Mouse (Mus musculus) heart, embryonic 10.5 days (tissue): ENCODE measurements around the gene Ypel2. TPM values are rescaled to one million over a fixed set of nuclear protein-coding genes. Genes with fewer than 3 reads are reported as not detected.

Source experiments
- DNase-seq: peaks from one replicate; pipeline ENCODE4 v3.0.0-alpha.2; 2017; ENCODE audit warnings: low spot score
- H3K27ac ChIP-seq: fragments of 300-500 bp; sonication (generic); 2 replicates; pipeline ENCODE4 v1.5.1; 2016; ENCODE audit warnings: mild to moderate bottlenecking
- H3K27me3 ChIP-seq: fragments of 300-500 bp; sonication (generic); 2 replicates; pipeline ENCODE4 v1.6.1; 2016; ENCODE audit warnings: mild to moderate bottlenecking; ENCODE audit not compliant: poor library complexity, insufficient read depth, severe bottlenecking
- H3K36me3 ChIP-seq: fragments of 300-500 bp; sonication (generic); 2 replicates; pipeline ENCODE4 v1.6.1; 2016; ENCODE audit warnings: mild to moderate bottlenecking, moderate library complexity
- H3K4me1 ChIP-seq: fragments of 300-500 bp; sonication (generic); 2 replicates; pipeline ENCODE4 v1.6.1; 2016; ENCODE audit warnings: mild to moderate bottlenecking
- H3K4me3 ChIP-seq: fragments of 300-500 bp; sonication (generic); 2 replicates; pipeline ENCODE4 v1.5.1; 2016; ENCODE audit warnings: mild to moderate bottlenecking, moderate library complexity
- H3K9me3 ChIP-seq: fragments of 300-500 bp; sonication (generic); 2 replicates; pipeline ENCODE4 v1.6.1; 2016; ENCODE audit warnings: mild to moderate bottlenecking, moderate library complexity
- WGBS: fragments of 180-500 bp; shearing (Covaris S2); methylation state at CpG from one replicate; pipeline ENCODE4 v1.1.7; 2016; 5-methylcytosine and 5-hydroxymethylcytosine counted together
- polyA plus RNA-seq: library from polyadenylated mRNA; unstranded; fragments of >200 nt; fragmentation: Nextera tagmentation; extraction: Ambion mirVana; gene quantifications from 2 replicates; pipeline ENCODE4 v1.2.1, GENCODE M21; 2016

The Ypel2 gene
- polyA plus RNA-seq, 1 experiment from 2014 or later, result 13.0 TPM

DNA sequence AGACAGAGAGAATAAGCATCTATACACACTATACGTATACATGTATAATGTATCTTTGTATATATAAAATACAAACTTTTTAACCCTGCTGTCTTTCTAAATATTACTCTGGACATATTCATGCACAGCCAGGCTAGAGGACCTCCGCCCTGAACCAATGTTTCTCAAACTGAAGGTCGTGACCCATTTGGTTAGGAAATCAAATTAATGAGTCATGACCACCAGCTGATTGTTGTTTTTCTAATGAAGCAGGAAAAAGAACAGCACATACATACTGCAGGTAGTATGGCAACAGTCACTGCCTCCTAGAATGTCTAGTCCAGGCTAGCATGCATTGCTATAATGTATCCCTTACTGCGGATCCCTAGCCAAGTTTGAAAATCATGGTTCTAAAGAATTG lies 2.3 kb downstream of the Ypel2 start:
- H3K27me3 ChIP-seq, result no peaks in the 10 kb centered on the region
- DNase-seq, result no peak
- H3K36me3 ChIP-seq, result peaks cover 13% of the 10 kb centered on the region; the same call in 1 of the 2 replicates
- WGBS, result 84% methylated on average over 4 of the region's 4 CpGs
- H3K27ac ChIP-seq, result 0 out of 2 replicates have a peak overlapping the region, but pooled peaks have one; percentile 96
- H3K4me3 ChIP-seq, result peak overlapping the region; percentile 99; the same call in 1 of the 2 replicates
- H3K4me1 ChIP-seq, result peaks cover 70% of the 10 kb centered on the region
- no peaks in the 10 kb centered on the region for H3K9me3 ChIP-seq

- Histone ChIP-seq H3K4me1 (peaks cover 72% of the 10 kb centered on the region), H3K36me3 (peaks cover 13% of the 10 kb centered on the region; the same call in 1 of the 2 replicates), H3K9me3 (no peaks in the 10 kb centered on the region), H3K27me3 (no peaks in the 10 kb centered on the region), H3K4me3 (no peak overlapping the region; the same call in 1 of the 2 replicates), H3K27ac (peak overlapping the region; percentile 31; the same call in 1 of the 2 replicates)
- no peak for DNase-seq
- WGBS, result 66% methylated on average over 3 of the region's 3 CpGs
These were observed 3.2 kb downstream of the Ypel2 start for GRCm38 (mm10) chr11:86990309-86990708.

DNA sequence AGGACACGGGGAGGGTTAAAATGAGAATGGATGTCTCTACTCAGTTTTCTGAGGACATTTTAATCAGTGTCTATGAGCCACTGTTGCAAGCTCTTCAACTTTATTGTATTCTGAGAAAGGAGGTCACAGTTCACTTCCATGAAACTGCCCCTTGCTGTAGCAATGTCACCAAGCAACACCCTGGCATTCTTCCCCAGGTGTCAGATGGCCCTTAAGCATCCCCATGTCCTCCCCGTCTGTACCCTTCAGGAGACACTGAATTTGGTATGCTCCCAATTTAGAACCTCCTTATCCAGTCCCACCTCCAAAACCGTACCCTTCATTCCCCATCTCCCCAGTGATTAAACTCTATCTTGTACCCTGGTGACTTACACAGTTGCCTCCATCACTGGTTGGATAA lies 8.5 kb downstream of the Ypel2 start:
- H3K27ac ChIP-seq, result no peak overlapping the region
- WGBS, result 56% methylated on average over 3 of the region's 3 CpGs
- no peak for DNase-seq
- no peaks in the 10 kb centered on the region for H3K9me3 ChIP-seq
- no peak overlapping the region for H3K4me3 ChIP-seq
- H3K36me3 ChIP-seq, result peaks cover 11% of the 10 kb centered on the region; the same call in 1 of the 2 replicates
- no peaks in the 10 kb centered on the region for H3K27me3 ChIP-seq
- H3K4me1 ChIP-seq, result peaks cover 68% of the 10 kb centered on the region

GRCm38 (mm10) chr11:86983056-86983455 lies 10.5 kb downstream of the Ypel2 start:
- H3K9me3 ChIP-seq, result no peaks in the 10 kb centered on the region
- H3K27me3 ChIP-seq, result no peaks in the 10 kb centered on the region
- no peak overlapping the region for H3K4me3 ChIP-seq
- DNase-seq, result no peak
- H3K4me1 ChIP-seq, result peaks cover 56% of the 10 kb centered on the region
- H3K36me3 ChIP-seq, result peaks cover 22% of the 10 kb centered on the region
- H3K27ac ChIP-seq, result no peak overlapping the region
- WGBS, result 81% methylated on average over 6 of the region's 6 CpGs

GRCm38 (mm10) chr11:86981229-86981791 lies 12.2 kb downstream of the Ypel2 start:
- Histone ChIP-seq H3K36me3 (peaks cover 27% of the 10 kb centered on the region), H3K4me3 (no peak overlapping the region), H3K27me3 (no peaks in the 10 kb centered on the region), H3K4me1 (peaks cover 47% of the 10 kb centered on the region), H3K27ac (0 out of 2 replicates have a peak overlapping the region, but pooled peaks have one; percentile 16), H3K9me3 (no peaks in the 10 kb centered on the region)
- WGBS, result 48% methylated on average over 5 of the region's 5 CpGs
- no peak for DNase-seq

DNA sequence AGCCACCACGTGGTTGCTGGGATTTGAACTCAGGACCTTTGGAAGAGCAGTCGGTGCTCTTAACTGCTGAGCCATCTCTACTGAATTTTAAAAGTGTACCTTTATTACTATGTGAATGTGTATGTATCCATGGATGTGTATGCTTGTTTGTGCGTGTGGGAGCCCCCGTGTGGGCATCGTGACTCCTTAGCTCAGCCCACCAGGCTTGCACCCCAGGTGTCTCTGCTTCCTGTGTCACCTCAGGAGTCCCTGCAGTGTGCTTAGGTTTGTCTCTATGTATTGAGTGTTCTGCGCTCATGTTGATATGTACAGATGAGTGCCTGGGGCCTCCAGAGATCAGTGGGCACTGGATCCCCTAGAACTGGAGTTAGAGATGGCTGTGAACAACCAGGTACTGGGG lies 13.0 kb downstream of the Ypel2 start:
- no peaks in the 10 kb centered on the region for H3K9me3 ChIP-seq
- no peak overlapping the region for H3K4me3 ChIP-seq
- DNase-seq, result no peak
- peak overlapping the region; percentile 1; the same call in 1 of the 2 replicates for H3K27ac ChIP-seq
- no peaks in the 10 kb centered on the region for H3K27me3 ChIP-seq
- 82% methylated on average over 6 of the region's 6 CpGs for WGBS
- peaks cover 27% of the 10 kb centered on the region for H3K36me3 ChIP-seq
- peaks cover 48% of the 10 kb centered on the region for H3K4me1 ChIP-seq

DNA sequence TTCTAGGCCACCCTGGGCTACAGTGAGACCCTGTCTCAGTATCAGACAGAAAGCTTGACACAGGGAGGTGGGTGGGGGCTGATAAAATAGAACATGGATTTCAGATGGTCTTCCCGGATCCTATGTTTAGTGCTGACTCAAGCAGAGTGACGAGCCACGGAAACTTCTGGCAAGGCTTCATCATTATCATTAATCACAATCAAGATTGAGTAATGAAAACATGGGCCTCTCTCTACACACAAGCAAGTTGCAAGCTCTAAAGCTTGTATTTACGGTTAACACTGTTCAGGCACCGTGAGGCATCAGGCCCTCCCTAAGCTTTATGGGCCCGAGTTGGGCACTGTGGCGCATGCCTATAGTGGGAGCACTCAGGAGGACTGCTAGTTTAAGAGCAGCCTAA lies 13.7 kb downstream of the Ypel2 start:
- peaks cover 46% of the 10 kb centered on the region for H3K4me1 ChIP-seq
- peaks cover 27% of the 10 kb centered on the region for H3K36me3 ChIP-seq
- no peak overlapping the region for H3K27ac ChIP-seq
- H3K4me3 ChIP-seq, result no peak overlapping the region
- no peak for DNase-seq
- no peaks in the 10 kb centered on the region for H3K9me3 ChIP-seq
- no peaks in the 10 kb centered on the region for H3K27me3 ChIP-seq
- 87% methylated on average over 7 of the region's 7 CpGs for WGBS

GRCm38 (mm10) chr11:86977242-86977641 lies 16.3 kb downstream of the Ypel2 start:
- H3K9me3 ChIP-seq, result no peaks in the 10 kb centered on the region
- H3K36me3 ChIP-seq, result peaks cover 41% of the 10 kb centered on the region
- WGBS, result 90% methylated on average over 5 of the region's 5 CpGs
- peaks cover 44% of the 10 kb centered on the region for H3K4me1 ChIP-seq
- H3K27me3 ChIP-seq, result no peaks in the 10 kb centered on the region
- no peak overlapping the region for H3K4me3 ChIP-seq
- DNase-seq, result no peak
- H3K27ac ChIP-seq, result no peak overlapping the region

DNA sequence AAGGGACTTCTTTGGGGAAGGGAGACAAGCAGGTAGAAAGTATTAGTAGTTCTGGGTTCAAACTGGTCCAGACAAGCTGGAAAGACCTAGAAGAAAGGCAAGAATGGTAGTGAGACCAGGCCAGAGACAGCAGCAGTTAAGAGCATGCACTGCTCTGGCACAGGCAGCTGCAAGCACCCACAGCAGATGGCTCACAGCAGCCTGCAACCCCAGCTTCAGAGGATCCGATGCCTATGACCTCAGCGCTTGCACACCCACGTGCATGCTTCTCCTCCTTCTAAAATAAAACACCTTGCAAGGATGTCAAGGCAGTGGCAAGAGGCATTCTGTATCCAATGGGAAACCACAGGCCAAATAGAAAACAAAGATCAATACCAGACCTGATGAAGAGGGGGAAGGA lies 19.1 kb downstream of the Ypel2 start:
- DNase-seq, result no peak
- Histone ChIP-seq H3K9me3 (no peaks in the 10 kb centered on the region), H3K4me1 (peaks cover 40% of the 10 kb centered on the region), H3K27me3 (no peaks in the 10 kb centered on the region), H3K4me3 (no peak overlapping the region), H3K36me3 (peaks cover 59% of the 10 kb centered on the region), H3K27ac (0 out of 2 replicates have a peak overlapping the region, but pooled peaks have one; percentile 7)
- WGBS, result 70% methylated on average over 3 of the region's 3 CpGs

DNA sequence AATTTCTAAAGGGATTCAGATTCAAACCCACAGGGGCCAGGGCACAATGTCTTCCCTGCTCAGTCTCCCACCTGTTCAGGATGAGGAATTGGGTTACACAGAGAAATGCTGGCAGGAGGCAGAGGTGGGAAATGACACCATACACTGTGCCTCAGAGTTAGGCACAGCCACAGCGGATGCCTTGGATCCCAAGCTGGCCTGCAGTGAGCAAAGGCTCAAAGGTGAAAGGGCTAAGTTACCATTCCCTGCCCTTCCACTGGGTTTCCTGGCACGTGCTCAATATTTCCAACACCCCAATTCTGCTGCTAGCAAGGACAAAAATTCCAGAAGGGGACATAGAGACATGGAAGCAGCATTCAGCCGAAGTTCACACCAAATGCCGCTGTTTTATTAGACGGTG lies 20.3 kb downstream of the Ypel2 start:
- Histone ChIP-seq H3K4me3 (no peak overlapping the region), H3K36me3 (peaks cover 58% of the 10 kb centered on the region), H3K27ac (0 out of 2 replicates have a peak overlapping the region, but pooled peaks have one; percentile 0), H3K27me3 (no peaks in the 10 kb centered on the region), H3K4me1 (peaks cover 50% of the 10 kb centered on the region), H3K9me3 (no peaks in the 10 kb centered on the region)
- 77% methylated on average over 5 of the region's 5 CpGs for WGBS
- no peak for DNase-seq

DNA sequence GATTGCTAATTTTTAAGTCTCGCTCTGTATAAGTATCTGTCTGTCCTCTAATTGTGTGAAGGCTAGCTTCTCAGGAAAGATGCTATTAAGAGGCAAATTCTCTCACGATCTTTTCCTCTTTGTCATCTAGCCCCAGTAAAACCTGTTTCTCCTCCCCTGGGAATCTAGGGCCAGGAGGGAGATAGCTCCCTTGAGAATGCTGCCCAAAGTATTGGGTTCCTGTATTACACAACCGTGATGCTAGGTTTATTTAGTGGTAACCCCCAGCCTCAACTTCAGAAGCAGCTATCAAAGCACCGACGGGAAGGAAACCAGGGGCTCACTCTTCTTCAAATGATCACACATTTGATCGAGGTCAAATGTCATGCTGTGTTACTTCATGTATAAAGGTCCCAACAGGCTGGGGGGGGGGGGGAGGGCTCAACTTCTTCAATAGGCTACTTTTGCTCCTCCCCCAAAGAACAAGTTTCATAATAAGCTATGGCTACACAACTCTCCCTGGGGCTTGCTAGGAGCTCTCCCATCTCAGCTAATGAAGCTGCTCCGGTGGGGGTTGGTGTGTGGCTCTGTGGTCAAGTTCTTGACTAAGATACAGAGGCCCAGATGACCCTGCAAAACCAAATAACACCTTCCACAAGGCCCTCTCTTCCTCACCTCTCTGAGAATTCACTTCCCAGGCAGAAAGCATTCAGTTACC lies 22.3 kb downstream of the Ypel2 start:
- 74% methylated on average over 7 of the region's 7 CpGs for WGBS
- DNase-seq, result no peak
- no peak overlapping the region for H3K27ac ChIP-seq

GRCm38 (mm10) chr11:86969041-86969821 lies 24.3 kb downstream of the Ypel2 start:
- peaks cover 65% of the 10 kb centered on the region for H3K36me3 ChIP-seq
- peak overlapping the region; percentile 47 for H3K27ac ChIP-seq
- DNase-seq, result no peak
- no peaks in the 10 kb centered on the region for H3K9me3 ChIP-seq
- H3K4me3 ChIP-seq, result no peak overlapping the region
- 75% methylated on average over 13 of the region's 13 CpGs for WGBS
- H3K27me3 ChIP-seq, result no peaks in the 10 kb centered on the region
- peaks cover 56% of the 10 kb centered on the region for H3K4me1 ChIP-seq

More for the DNA sequence above, 22.3 kb downstream of the Ypel2 start:
- peaks cover 60% of the 10 kb centered on the region for H3K36me3 ChIP-seq
- no peaks in the 10 kb centered on the region for H3K9me3 ChIP-seq
- H3K27me3 ChIP-seq, result no peaks in the 10 kb centered on the region
- H3K4me1 ChIP-seq, result peaks cover 59% of the 10 kb centered on the region
- no peak overlapping the region for H3K4me3 ChIP-seq

GRCm38 (mm10) chr11:86967506-86967905 lies 26.0 kb downstream of the Ypel2 start:
- Histone ChIP-seq H3K27me3 (no peaks in the 10 kb centered on the region), H3K4me1 (peaks cover 63% of the 10 kb centered on the region), H3K27ac (peak overlapping the region; percentile 29; the same call in 1 of the 2 replicates), H3K9me3 (no peaks in the 10 kb centered on the region), H3K36me3 (peaks cover 58% of the 10 kb centered on the region), H3K4me3 (no peak overlapping the region)
- DNase-seq, result no peak
- WGBS, result 87% methylated on average over 9 of the region's 9 CpGs
